Mouse (Mus musculus) liver, adult 2 months (tissue): Measurements from ENCODE around the gene Mef2d.

Experiments
- CTCF ChIP-seq: fragments of 200-500 bp; IDR thresholded peaks from 2 replicates; pipeline ENCODE4 v1.5.1; 2011; ENCODE audit warnings: low read depth, low read length, control low read depth
- POLR2A ChIP-seq: fragments of 200-500 bp; IDR thresholded peaks from 2 replicates; pipeline ENCODE4 v1.6.1; 2011; ENCODE audit warnings: low read length, control low read depth; ENCODE audit not compliant: insufficient read depth; ENCODE audit errors: extremely low read depth

DNA sequence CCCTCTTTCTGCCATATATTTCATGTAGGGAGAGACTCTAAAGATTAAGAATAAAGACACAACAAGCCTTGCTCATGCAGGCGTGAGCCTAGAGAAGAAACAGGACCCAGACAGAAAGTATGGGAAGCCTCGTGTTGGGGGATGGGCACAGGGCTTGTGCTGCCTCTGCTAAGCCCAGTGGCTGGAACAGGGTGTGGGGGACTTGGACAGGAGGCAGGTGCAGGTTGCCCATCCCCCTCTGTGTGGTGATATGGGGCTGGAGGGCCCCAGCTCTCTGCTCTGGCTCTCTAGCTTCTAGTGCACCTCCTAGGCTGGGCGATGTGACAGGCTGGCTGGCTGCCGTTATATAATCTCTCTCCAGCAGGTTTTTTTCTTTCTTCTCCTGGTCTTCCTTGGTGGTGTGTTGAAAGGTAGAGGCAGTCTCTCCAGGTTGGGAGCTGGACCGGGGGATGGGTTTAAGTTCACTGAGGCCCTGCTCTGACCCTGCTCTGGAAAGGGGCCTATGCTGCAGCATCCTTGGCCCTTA is 1.9 kb downstream of the Mef2d start:
- TF ChIP-seq POLR2A (no peak), CTCF (no peak)
